Mouse (Mus musculus) intestine, postnatal 0 days (tissue): ENCODE results near the gene Vasn. TPM values are rescaled to one million over a fixed set of nuclear protein-coding genes. Genes with fewer than 3 reads are reported as not detected.
"Not testable (repeated sequence)": the region's sequence is repeated elsewhere in the genome, so short reads cannot be mapped to it uniquely, and the experiment has no call there.

ENCODE experiments used
- ATAC-seq: fragments of 200-750 bp; cut with Nextera tagmentation; 2 replicates; pipeline ENCODE4 v1.8.0; 2017; ENCODE audit warnings: mild to moderate bottlenecking, moderate TSS enrichment, moderate library complexity
- H3K27ac ChIP-seq: fragments of 300-500 bp; sonication (generic); 2 replicates; pipeline ENCODE4 v1.5.1; 2014; ENCODE audit warnings: mild to moderate bottlenecking, low read depth, low read length, moderate library complexity
- H3K27me3 ChIP-seq: fragments of 300-500 bp; sonication (generic); replicated peaks from 2 replicates; pipeline ENCODE4 v1.6.1; 2014; ENCODE audit warnings: low read length, mixed read lengths; ENCODE audit not compliant: control insufficient read depth, insufficient read depth
- H3K36me3 ChIP-seq: fragments of 300-500 bp; sonication (generic); 2 replicates; pipeline ENCODE4 v1.6.1; 2014; ENCODE audit warnings: mild to moderate bottlenecking, moderate library complexity; ENCODE audit not compliant: control insufficient read depth, insufficient read depth
- H3K4me1 ChIP-seq: fragments of 300-500 bp; sonication (generic); replicated peaks from 2 replicates; pipeline ENCODE4 v1.6.1; 2014; ENCODE audit warnings: antibody characterized with exemption, low read length, mixed read lengths; ENCODE audit not compliant: control insufficient read depth, insufficient read depth
- H3K4me2 ChIP-seq: fragments of 300-500 bp; sonication (generic); replicated peaks from 2 replicates; pipeline ENCODE4 v1.6.1; 2014; ENCODE audit warnings: low read depth, mild to moderate bottlenecking, moderate library complexity
- H3K4me3 ChIP-seq: fragments of 300-500 bp; sonication (generic); 2 replicates; pipeline ENCODE4 v1.5.1; 2014; ENCODE audit warnings: low read depth, low read length
- H3K9ac ChIP-seq: fragments of 300-500 bp; sonication (generic); 2 replicates; pipeline ENCODE4 v1.6.1; 2014; ENCODE audit warnings: mild to moderate bottlenecking, low read depth, low read length
- H3K9me3 ChIP-seq: fragments of 300-500 bp; sonication (generic); 2 replicates; pipeline ENCODE4 v1.6.1; 2016; ENCODE audit warnings: mixed run types; ENCODE audit not compliant: control insufficient read depth
- CTCF ChIP-seq: sonication (generic); IDR thresholded peaks from 2 replicates; pipeline ENCODE4 v1.5.1; 2016; ENCODE audit warnings: low read depth, mild to moderate bottlenecking, control low read depth, antibody characterized with exemption, moderate library complexity
- WGBS: fragments of 180-500 bp; shearing (Covaris S2); extraction: QIAGEN DNeasy Blood & Tissue Kit; methylation state at CpG from one replicate; pipeline ENCODE4 v1.1.7; 2014; 5-methylcytosine and 5-hydroxymethylcytosine counted together
- polyA plus RNA-seq: library from polyadenylated mRNA; unstranded; fragments of >200 nt; fragmentation: Nextera tagmentation; extraction: Ambion mirVana; gene quantifications from 2 replicates; pipeline ENCODE4 v1.2.1, GENCODE M21; 2015

Gene Vasn
- polyA plus RNA-seq, 1 experiment from 2014 or later, result 5.0 TPM

DNA sequence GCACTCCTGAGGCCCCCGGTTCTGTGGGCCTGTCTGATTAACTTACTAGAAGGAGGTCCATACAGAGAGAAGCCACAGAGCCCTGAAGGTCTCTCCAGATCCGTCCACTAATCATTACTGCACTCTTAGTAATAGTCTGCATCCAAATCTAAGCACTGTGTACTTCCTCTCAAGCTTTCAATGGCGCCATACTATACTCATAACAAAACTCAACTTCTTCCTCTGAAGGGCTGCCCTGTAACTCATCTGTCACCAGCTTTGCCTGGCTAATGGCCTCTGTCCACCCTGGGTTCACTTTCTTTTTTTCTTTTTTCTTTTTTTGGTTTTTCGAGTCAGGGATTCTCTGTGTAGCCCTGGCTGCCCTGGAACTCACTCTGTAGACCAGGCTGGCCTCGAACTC, 38.3 kb downstream of the Vasn start:
- H3K4me1 ChIP-seq, result peaks cover 7% of the 10 kb centered on the region; the same call in 1 of the 2 replicates
- 74% methylated on average over 5 of the region's 5 CpGs for WGBS
- H3K36me3 ChIP-seq, result peaks cover 23% of the 10 kb centered on the region; the same call in 1 of the 2 replicates
- H3K4me2 ChIP-seq, result peak overlapping the region; percentile 89
- peak overlapping the region; percentile 77 for H3K4me3 ChIP-seq
- ATAC-seq, result no peak
- H3K9ac ChIP-seq, result no peak overlapping the region
- no peak overlapping the region for H3K27ac ChIP-seq
- no peak for TF ChIP-seq CTCF
- no peaks in the 10 kb centered on the region for H3K9me3 ChIP-seq
- H3K27me3 ChIP-seq, result no peaks in the 10 kb centered on the region

DNA sequence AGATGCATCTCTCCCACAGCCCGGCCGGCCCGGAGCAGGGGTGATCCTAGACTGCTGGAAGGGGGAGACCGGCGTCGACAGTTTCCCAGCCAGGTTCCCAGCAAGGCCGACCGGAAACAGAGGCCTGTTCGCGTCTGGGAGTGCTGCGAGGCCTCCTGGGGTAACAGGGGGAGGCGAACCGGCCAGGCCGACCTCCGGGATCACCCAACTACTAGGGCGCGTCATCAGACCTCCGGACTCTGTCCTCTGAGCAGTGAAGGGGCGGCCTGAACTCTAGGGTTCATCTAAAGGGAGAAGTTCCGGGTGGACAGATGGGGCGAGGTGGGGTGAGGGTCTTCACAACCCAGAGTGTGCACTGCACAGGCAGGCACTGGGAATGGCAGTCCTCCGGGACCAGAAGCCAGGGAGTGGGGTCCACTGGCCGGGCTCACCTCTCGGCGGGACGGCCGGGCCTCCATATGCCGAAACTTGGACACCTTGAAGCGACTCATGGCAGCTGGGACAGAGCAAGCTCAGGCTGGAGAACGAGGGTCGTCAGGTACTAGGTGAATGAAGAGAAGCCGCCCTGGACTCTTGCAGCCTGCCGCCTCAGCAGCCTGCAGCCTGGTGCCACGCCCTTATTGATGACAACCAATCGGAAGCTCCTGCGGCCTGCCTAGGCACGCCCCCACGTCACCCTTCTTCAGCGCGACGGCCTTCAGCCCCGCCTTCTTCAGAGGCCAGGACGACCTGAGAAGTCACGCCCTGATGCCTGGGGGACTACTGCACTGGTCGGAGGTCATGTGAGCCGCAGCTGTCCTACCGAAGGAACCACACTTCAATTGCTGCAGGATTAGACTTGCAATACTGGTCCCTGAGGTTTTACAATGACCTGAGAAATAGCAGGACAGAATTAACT, 39.6 kb downstream of the Vasn start, which contains the start of gene Coro7:
Gene Coro7, minus strand, starts transcription at position 657 of the 898 bp plus-strand sequence.
- Histone ChIP-seq H3K36me3 (peaks cover 15% of the 10 kb centered on the region; the same call in 1 of the 2 replicates), H3K27me3 (no peaks in the 10 kb centered on the region), H3K4me2 (peak within 1 kb of the TSS; percentile 89), H3K4me3 (peak within 1 kb of the TSS; percentile 77), H3K27ac (peak within 1 kb of the TSS; percentile 87), H3K9me3 (no peaks in the 10 kb centered on the region), H3K4me1 (peaks cover 7% of the 10 kb centered on the region; the same call in 1 of the 2 replicates), H3K9ac (peak within 1 kb of the TSS; percentile 62)
- under 1% methylated on average over 47 of the region's 47 CpGs for WGBS
- TF ChIP-seq CTCF, result no peak
- ATAC-seq, result peak; percentile 86

DNA sequence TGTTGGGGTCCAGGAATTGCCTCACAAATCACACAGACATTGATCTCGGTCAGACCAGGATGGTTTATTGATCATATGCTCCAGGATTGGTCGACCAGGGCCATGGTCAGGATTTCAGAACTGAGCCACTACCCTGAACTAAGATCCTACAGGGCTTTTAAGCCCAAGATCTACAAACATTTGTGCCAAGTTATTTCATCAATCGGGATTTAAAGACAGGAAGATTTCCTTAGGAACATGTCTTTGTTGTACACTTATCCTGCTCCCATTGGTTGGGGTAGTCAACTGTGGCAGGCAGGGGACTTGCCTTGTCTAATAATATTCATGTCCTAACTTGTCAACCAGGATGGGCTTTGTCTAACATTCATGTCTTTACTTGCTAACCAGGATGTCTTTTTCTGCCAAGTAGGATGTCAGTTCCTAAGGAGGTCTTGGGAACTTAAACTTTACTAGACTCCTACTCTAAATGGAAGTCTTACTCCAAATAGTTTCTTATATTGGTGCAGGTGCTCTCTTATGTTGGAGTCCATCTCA, 41.2 kb downstream of the Vasn start:
- not testable (repeated sequence) for ATAC-seq, H3K4me3 ChIP-seq, H3K27me3 ChIP-seq, H3K36me3 ChIP-seq, H3K4me2 ChIP-seq, H3K9ac ChIP-seq, H3K4me1 ChIP-seq, H3K27ac ChIP-seq, H3K9me3 ChIP-seq
- 83% methylated on average over 3 of the region's 3 CpGs for WGBS

DNA sequence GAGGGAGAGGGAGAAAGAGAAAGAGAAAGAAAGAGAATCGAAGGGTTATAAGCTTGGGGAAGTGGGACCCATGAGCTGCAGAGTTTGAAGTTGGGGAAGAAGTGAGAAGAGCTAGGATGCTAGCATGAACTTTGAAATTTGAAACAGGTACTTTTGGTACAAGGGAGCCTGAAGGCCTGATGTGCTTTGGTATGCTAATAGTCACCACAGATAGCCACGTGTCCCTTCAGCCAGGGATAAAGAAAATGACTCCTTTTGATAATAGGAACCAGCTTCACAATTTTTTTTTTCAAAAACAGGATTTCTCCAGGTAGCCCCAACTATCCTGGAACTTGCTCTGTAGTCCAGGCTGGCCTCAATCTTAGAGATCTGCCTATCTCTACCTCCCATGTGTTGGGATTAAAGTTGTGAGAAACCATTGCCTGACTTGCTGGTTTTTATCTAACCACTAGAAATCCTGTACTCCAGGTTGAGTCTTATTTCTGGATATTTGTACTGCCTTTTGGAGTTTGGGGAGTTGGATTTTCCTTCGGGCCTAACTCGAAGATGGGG, 43.0 kb downstream of the Vasn start:
- TF ChIP-seq CTCF, result no peak
- WGBS, result 79% methylated on average over 4 of the region's 4 CpGs
- no peaks in the 10 kb centered on the region for H3K27me3 ChIP-seq
- peaks cover 7% of the 10 kb centered on the region; the same call in 1 of the 2 replicates for H3K4me1 ChIP-seq
- no peak for ATAC-seq
- H3K9me3 ChIP-seq, result no peaks in the 10 kb centered on the region
- H3K4me3 ChIP-seq, result no peak overlapping the region
- no peak overlapping the region for H3K27ac ChIP-seq
- H3K4me2 ChIP-seq, result peak overlapping the region; percentile 94; the same call in 1 of the 2 replicates
- H3K9ac ChIP-seq, result no peak overlapping the region
- peaks cover 5% of the 10 kb centered on the region for H3K36me3 ChIP-seq

DNA sequence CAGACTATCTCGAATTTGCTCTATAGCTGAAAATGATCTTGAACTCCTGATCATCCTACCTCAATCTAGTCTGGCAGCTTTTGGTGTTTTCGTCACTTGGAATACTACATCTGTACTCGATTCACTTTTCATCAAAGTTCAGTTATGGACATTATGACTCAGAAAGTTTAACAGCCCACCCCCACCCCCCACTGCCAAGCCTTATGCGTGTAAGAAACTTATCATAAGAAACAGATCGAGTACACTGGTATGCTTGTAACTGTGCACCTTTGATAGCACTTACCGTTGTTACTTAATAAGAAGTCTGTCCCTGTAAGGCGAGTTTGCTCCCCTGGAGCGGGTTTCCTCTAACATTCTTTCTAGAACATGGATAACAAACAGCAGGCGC, 43.4 kb downstream of the Vasn start:
- WGBS, result 22% methylated on average over 9 of the region's 9 CpGs
- peak overlapping the region; percentile 94 for H3K4me2 ChIP-seq
- peaks cover 7% of the 10 kb centered on the region; the same call in 1 of the 2 replicates for H3K4me1 ChIP-seq
- no peaks in the 10 kb centered on the region for H3K27me3 ChIP-seq
- no peak for TF ChIP-seq CTCF
- no peaks in the 10 kb centered on the region for H3K9me3 ChIP-seq
- ATAC-seq, result no peak
- H3K27ac ChIP-seq, result peak overlapping the region; percentile 46; the same call in 1 of the 2 replicates
- H3K9ac ChIP-seq, result peak overlapping the region; percentile 87; the same call in 1 of the 2 replicates
- peak overlapping the region; percentile 96 for H3K4me3 ChIP-seq
- peaks cover 9% of the 10 kb centered on the region for H3K36me3 ChIP-seq
